Mouse (Mus musculus): ENCODE results near the gene Ilkap. TPM values are rescaled to one million over a fixed set of nuclear protein-coding genes. Genes with fewer than 3 reads are reported as not detected.

The Ilkap gene
- total RNA-seq (2014; fragmentation: Nextera tagmentation) = 137 and 199 TPM in 2 replicates
- total RNA-seq (2017) = 163 and 170 TPM in 2 replicates

DNA sequence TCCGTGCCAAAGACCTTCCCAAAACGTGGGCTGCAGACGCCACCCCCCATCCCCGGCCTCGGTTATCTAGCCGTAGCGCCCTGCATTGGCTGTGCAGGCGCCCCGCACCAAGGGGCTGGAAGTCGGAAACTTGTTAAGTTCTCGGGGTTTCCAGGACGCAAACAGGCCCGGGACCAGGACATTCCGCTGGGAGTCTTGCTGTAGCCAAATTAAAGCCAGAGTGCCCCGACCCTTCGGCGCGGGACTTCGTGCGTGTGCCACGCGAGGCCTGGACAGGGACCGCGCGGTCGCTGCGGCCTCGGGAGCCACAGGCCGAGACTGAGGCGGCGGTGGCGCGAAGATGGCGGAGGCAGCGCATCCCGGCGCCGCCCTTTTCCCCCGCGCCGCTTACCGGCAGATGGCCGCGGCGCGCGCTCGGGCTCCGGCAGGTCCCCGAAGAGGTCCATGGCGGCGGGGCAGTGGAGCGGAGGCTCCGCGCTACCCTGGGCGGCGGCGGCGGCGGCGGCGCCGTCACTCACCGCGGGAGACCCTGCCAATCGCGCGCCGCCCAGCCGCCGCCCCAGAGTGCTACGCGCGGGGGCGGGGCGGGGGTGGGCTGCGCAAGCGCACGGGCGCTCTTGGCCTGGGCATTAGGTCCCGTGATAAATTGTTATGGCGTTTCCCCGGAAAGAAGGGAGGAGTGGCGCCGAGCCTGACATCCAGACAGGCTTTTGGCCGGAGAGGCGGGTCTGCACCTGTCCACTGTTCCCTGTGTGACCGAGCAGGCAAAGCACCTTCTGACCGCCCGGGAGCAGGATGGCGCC lies at the start of gene Ilkap:
Ilkap (minus strand) TSS at position 556 of the 803 bp plus-strand sequence.
- ATAC-seq (replicated peaks; ENCODE audit: low FRiP score, low TSS enrichment, poor library complexity, severe bottlenecking) = peak; percentile 72

DNA sequence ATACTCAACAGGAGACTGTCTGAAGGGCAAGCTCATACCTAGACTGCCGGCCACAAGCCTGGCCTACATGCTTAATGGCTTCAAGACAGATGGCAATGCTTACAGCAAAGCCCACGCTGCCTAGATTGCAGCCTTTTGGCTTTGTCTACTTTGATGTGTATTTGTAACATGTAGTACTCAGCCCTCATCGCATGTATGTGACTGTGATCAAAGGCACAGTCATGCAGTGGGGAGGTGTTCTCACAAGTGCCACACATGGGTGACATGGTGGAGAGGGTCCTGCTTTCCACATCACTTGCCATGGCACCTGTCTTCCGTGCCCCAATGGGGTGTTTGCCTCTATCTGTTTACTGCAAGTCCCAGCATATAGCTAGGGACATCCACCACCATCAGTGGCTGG lies 47.9 kb upstream of the Ilkap start:
- no peak for ATAC-seq (replicated peaks; ENCODE audit: low FRiP score, low TSS enrichment, poor library complexity, severe bottlenecking)

GRCm38 (mm10) chr1:91446060-91446459 lies 47.4 kb upstream of the Ilkap start:
- ATAC-seq (replicated peaks; ENCODE audit: low FRiP score, low TSS enrichment, poor library complexity, severe bottlenecking) = no peak

- ATAC-seq (replicated peaks; ENCODE audit: low FRiP score, low TSS enrichment, poor library complexity, severe bottlenecking) = no peak
Measured at GRCm38 (mm10) chr1:91444841-91445830, 46.5 kb upstream of the Ilkap start.

GRCm38 (mm10) chr1:91442350-91442990 lies 43.9 kb upstream of the Ilkap start:
- ATAC-seq (replicated peaks; ENCODE audit: low FRiP score, low TSS enrichment, poor library complexity, severe bottlenecking) = no peak

DNA sequence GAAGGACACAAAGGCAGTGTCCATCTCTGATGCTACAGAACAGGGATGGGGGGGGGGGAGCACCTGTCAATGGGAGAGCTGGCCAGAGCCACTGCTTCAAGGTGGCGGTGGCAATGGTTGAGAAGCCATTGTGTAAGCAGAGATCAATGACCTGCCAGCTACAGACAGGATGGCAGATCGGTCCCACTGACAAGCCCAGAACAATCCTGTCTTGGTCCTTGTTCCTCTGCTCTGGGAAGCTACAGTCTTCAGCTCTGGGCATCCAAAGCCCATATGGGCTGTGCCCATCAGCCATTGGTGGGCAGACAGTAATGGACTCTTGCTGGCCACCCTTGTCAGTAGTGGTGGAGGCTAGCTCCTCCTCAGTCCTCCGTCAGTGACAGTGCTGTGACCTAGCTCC lies 43.2 kb upstream of the Ilkap start:
- ATAC-seq (replicated peaks; ENCODE audit: low FRiP score, low TSS enrichment, poor library complexity, severe bottlenecking) = no peak

- ATAC-seq (replicated peaks; ENCODE audit: low FRiP score, low TSS enrichment, poor library complexity, severe bottlenecking) = no peak
Measured at GRCm38 (mm10) chr1:91439776-91440175, 41.2 kb upstream of the Ilkap start.

GRCm38 (mm10) chr1:91437573-91437972 lies 39.0 kb upstream of the Ilkap start:
- ATAC-seq (replicated peaks; ENCODE audit: low FRiP score, low TSS enrichment, poor library complexity, severe bottlenecking) = no peak

DNA sequence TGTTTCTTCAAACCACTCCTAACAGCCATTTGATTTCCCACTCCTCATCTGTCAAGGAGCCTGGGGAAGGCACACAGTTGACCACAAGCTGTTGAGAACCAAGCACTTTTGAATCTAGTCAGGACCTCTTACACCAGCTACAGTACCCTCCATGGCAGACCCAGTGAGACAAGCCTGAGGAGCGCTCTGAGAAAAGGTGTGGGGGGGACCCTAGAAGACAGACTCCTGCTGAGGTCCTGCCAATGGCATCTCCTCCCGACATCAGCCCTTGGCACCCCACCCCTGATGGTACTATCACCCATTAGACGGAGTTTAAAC lies 38.4 kb upstream of the Ilkap start:
- ATAC-seq (replicated peaks; ENCODE audit: low FRiP score, low TSS enrichment, poor library complexity, severe bottlenecking) = no peak

DNA sequence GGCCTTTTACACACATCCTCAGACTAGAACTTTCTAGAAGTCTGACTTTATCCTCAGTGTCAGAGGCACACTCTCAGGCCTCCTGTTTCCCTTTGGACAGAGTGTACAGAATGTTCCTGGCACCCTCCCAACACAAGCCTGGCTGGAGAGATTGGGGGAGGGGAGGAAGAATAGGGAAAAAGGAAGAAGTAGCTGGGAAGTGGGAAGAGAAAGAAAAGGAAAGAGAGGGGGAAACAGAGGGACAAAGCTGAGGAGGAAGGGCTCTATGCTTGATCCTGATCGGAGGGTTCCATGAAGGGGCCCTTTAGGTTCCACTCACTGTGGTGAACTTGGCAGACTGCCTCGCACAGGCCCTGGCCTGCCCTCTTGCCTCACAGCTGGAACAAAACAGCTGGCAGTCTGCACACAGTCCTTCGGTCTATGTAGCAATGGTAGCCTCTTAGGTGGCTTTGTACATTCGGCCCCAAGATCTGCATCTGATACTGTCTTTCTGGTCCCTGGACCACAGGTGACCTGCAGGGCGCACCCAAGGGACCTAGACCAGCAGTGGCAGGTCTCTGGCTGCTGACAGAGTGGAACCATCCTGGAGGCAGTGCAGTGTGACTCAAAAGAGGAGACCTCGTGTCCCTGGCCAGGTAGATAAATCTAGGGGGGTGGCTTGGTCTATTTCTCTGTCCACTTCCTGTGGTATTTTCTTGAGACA lies 37.9 kb upstream of the Ilkap start:
- 0 out of 2 replicates have a peak, but pooled peaks have one; percentile 35 for ATAC-seq (replicated peaks; ENCODE audit: low FRiP score, low TSS enrichment, poor library complexity, severe bottlenecking)

DNA sequence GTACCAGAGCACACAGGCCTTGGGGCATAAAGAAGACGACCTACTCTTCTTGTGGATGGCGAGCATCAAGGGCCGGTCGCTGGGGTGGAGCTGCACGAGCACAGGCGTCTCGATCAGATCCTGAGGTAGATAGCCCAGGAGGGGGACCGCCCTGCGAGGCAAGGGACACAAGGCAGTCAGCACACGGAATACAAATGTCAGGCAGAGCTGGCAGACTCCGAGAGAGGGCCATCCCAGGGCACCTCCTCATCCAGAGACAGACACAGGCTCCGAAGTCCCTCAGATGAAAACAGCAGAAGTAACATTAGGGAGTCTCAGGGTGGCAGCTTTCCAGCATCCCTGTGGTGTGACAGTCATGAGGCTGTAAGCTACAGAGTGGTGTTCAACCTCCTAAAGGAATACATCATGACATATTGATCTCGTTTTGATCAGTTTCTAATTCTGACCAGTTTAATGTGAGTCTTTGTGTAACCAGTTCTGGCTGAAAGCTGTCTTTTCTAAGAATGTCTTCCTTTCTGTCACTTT lies 37.1 kb upstream of the Ilkap start:
- no peak for ATAC-seq (replicated peaks; ENCODE audit: low FRiP score, low TSS enrichment, poor library complexity, severe bottlenecking)

DNA sequence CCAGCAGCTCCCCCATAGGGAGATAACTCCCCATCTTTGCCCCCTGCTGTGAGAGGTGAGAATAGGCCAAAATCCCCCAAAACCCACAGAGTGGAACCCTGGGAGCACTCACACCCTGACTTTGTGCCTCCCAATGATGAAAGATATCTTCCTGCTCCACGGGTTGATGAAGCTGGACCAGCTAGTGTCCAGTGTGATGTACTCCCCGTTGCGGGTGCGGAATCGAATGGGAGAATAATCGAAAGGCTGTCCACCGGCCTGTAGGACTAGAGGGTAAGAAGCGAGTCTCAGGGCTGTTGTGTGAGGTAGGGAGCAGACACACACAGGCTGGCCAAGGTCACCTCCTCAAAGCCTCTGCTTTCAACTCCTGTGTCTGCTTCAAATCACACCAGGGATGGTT lies 36.3 kb upstream of the Ilkap start:
- no peak for ATAC-seq (replicated peaks; ENCODE audit: low FRiP score, low TSS enrichment, poor library complexity, severe bottlenecking)

DNA sequence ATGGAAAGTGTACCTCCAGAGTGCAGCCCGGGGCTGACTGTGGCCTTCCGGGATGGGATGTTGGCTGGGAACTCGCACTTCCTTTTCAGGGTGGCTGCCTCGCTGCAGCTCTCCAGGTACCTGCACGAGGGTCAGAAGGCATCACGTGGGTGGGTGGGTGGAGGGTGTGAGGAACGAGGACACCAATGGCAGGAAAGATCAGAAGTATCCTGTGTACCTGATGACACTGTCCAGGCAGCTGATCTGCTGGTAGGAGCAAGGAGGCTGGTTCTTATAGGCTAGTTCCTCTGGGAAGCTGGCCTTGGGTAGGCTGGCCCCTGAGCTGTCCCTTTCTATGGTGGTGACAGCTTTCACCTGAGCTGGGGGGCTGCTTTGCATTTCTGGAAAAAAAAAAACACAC lies 32.1 kb upstream of the Ilkap start:
- ATAC-seq (replicated peaks; ENCODE audit: low FRiP score, low TSS enrichment, poor library complexity, severe bottlenecking) = no peak

- no peak for ATAC-seq (replicated peaks; ENCODE audit: low FRiP score, low TSS enrichment, poor library complexity, severe bottlenecking)
Measured at GRCm38 (mm10) chr1:91429212-91429611, 30.6 kb upstream of the Ilkap start.

DNA sequence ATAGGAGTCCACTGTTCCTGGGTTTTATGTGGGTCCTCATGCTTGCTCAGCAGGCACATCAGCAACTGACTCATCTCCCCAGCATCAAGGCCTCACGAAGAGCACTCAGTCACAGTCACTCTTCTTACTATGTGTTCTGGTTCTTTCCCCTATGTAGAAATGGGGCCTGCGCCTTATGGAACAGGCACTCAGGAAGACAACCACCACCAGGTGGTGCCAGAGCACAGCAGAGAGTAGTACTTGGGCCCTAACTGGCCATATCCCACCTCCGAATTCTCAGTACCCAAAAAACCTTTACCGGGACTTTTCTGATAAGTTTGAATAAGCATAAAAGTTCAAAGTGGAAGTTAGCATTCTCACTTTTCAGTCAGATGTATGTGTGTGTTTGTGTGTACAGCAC lies 30.0 kb upstream of the Ilkap start:
- peak; percentile 78 for ATAC-seq (replicated peaks; ENCODE audit: low FRiP score, low TSS enrichment, poor library complexity, severe bottlenecking)

- no peak for ATAC-seq (replicated peaks; ENCODE audit: low FRiP score, low TSS enrichment, poor library complexity, severe bottlenecking)
Measured at GRCm38 (mm10) chr1:91426397-91426796, 27.8 kb upstream of the Ilkap start.

GRCm38 (mm10) chr1:91420601-91421065 lies 22.0 kb upstream of the Ilkap start:
- no peak for ATAC-seq (replicated peaks; ENCODE audit: low FRiP score, low TSS enrichment, poor library complexity, severe bottlenecking)

DNA sequence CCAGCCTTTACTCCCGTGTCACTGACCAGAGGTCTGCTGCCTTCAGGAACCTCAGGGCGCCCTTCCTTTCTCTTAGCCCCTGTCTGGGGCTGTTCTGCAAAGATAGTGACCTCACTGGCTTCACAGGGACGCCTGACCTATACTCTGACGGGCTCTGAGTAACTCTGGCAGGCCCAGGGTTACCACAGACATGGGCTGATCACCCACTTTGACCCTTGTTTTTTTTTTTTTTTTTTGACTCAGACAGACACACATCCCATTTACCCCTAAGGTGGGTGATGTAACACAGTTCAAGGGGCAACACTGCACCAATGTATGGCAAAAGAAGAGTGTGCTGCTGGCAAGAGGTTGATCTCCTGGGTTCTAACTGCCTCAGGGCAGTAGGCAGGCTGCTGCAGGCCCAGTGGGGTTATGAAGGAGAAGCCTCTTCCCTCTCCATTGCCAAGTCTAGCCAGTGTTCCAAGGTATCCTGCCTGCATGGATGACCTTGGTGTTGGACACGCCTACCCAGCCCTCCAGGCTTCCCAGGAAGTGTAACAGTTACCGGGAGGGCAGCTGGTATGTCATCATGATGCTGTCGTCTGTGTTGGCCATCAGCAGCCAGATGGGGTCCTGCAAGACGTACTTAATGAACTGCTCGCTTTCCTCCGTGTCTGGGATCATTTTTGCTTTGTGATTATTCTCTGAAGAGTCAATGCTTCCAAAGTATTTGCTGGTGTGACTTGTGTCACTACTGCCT lies 21.4 kb upstream of the Ilkap start:
- ATAC-seq (replicated peaks; ENCODE audit: low FRiP score, low TSS enrichment, poor library complexity, severe bottlenecking) = no peak
